Mouse (Mus musculus) megakaryocyte, embryonic 14.5 days (primary cell): ENCODE results near the gene Stra6.

Experiments
- FLI1 ChIP-seq: IDR thresholded peaks from 2 replicates; pipeline ENCODE4 v1.6.1; 2012; ENCODE audit warnings: low read length, inconsistent platforms, mixed read lengths
- GATA1 ChIP-seq: IDR thresholded peaks from 3 replicates; pipeline ENCODE4 v1.6.1; 2012; ENCODE audit warnings: mixed read lengths, low read length, inconsistent platforms, borderline replicate concordance

DNA sequence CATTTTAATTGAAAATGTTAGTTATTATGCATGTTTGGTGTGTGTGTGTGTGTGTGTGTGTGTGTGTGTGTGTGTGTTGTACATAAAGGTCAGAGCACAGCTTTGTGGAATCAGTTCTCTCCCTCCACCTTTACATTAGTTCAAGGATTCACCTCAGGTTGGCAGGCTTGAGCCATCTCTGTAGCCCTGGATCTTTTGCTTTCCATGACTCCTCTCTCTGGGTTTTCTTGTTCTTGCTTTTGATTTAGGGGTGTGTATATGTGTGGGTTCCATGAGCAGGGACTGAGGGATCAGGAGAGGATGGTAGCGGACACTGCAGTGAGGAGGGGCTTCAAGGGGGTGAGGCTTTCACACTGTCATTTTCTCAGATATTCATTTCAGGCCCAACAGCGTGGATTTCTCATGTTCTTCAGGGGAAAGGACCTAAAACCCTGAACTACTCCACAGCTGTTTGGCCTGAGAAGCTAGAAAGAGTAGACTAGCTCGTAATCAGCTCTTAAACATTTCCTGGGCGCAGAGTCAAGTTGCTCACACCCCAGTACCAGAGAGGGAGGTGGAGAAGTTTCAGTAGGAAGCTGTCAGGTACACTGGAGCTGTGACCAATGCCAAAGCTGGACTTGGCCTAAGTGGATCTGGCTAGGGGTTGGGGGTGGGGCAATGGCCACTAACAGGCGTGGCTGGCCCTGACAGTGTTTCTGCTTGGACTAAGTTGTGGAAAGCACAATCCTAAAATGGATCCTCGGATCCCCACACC, 2.6 kb downstream of the Stra6 start:
- TF ChIP-seq GATA1, result no peak
- no peak for TF ChIP-seq FLI1
